Mouse (Mus musculus) layer of hippocampus, adult 9-11 months (tissue): ENCODE data around the gene Gm2916.
"Not testable (repeated sequence)": the region's sequence is repeated elsewhere in the genome, so short reads cannot be mapped to it uniquely, and the experiment has no call there.

Source experiments
- DNase-seq: peaks from one replicate; pipeline ENCODE4 v3.0.0; 2022

Gene Gm2916

DNA sequence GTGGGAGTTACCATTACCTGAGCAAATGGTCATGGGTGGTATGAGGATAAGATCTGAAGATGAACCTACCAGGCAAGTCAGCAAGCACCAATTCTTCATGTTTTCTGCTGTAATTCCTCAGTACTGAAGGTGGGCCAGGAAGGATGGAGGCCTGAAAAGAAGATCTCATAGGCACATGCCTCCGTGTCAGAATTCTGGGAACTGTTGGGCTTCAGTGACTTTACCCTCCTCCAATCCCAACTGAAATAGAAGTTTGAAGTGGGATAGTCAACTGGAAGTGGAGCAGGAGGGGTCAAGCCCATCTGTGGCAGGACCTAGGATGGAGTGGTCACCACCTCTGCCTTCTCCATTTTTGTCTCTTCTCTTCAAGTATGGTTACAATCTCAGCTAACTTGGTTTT, at the start of gene Gm2916:
Gm2916 (plus strand) TSS at position 301 of the 400 bp plus-strand sequence.
- DNase-seq: not testable (repeated sequence)

DNA sequence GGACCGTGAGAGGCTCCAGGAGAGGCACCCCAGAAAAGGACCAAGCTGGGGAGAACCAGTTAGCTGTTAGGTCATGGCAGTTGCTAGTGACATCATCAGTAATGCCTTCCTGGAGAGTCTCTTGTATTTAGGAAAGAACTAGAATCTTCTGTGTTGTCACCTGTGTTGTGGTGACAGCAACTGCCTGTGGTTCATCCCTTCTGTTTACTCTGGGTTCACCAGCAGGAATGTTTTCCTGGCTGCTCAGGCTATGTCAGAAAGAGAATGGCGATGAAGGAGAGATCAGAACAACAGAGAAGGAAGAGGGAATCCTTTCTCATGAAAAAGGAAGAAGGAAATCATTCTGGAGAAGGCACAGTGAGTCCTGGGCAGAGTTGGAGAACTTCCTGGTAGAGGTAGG, 38.0 kb upstream of the Gm2916 start, which contains the start of gene Gm3033:
Gm3033 (plus strand) TSS at position 301 of the 400 bp plus-strand sequence.
- DNase-seq: not testable (repeated sequence)

DNA sequence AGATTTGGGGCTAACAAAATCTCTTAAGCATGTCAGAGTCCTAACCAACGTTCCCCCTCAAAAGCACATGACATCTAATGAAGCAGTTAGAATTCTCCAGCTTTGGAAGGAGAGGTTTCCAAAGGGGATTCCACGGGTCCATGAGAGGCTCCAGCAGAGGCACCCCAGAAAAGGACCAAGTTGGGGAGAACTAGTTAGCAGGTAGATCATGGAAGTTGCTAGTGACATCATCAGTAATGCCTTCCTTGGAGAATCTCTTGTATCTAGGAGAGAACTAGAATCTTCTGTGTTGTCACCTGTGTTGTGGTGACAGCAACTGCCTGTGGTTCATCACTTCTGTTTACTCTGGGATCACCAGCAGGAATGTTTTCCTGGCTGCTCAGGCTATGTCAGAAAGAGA, 47.5 kb downstream of the Gm2916 start, which contains the start of gene Gm3029:
Gm3029 (plus strand) TSS at position 301 of the 400 bp plus-strand sequence.
- not testable (repeated sequence) for DNase-seq

DNA sequence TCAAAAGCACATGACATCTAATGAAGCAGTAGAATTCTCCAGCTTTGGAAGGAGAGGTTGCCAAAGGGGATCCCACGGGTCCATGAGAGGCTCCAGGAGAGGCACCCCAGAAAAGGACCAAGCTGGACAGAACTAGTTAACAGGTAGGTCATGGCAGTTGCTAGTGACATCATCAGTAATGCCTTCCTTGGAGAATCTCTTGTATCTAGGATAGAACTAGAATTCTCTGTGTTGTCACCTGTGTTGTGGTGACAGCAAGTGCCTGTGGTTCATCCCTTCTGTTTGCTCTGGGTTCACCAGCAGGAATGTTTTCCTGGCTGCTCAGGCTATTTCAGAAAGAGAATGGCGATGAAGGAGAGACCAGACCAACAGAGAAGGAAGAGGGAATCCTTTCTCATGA, 79.3 kb downstream of the Gm2916 start, which contains the start of gene Gm3095:
Gm3095 (plus strand) TSS at position 301 of the 400 bp plus-strand sequence.
- DNase-seq: not testable (repeated sequence)
